Mouse (Mus musculus) megakaryocyte-erythroid progenitor cell, adult 5 weeks (primary cell): Measurements from ENCODE around the gene Gm17577. TPM values are rescaled to one million over a fixed set of nuclear protein-coding genes. Genes with fewer than 3 reads are reported as not detected.

Experiments
- polyA plus RNA-seq: library from polyadenylated mRNA; stranded (reverse); fragments of >175 nt; gene quantifications from 2 replicates; pipeline ENCODE4 v1.2.3, GENCODE M21; 2012

Gene Gm17577
- polyA plus RNA-seq, result not detected in 2 replicates

DNA sequence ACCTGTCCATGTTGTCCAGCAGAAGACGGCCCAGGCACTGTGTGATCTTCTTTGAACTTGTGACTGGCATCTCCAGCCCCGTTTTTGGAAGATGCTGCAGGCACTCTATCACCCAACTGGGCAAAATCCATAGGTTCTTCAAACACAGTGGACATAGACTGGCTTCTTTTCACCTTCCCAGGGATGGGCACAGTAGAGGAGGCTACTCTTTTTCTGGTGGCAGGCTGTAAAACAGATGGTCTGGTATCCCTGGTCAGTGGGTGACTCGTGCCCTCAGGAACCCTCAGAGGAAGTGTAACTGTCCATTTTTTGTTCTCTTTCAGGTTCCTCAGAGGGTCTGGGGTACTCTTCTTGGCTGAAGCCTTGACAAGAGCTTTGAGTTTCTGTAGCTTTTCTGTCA lies at the start of gene Gm17577:
Gm17577 (minus strand) TSS at position 101 of the 400 bp plus-strand sequence.

DNA sequence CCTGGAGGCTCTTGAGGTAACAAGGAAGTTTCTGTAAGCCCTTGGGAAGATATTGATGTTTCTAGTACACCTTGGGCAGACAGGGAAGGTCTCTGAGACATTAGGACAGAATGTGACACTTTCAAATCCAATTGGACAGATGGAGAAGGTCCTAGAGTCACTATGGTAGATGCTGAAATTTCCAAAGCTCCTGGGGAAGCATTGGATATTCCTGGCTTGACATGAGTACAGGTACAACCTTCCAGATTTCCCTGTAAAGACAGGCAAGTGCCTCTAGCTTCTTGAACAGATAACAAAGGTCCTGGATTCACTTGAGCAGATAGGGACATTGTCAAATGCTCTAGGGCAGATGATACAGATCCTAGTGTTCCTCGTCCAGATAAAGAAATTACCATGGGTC lies 24.3 kb downstream of the Gm17577 start, which contains the start of gene Srsx:
Srsx (minus strand) TSS at position 101 of the 400 bp plus-strand sequence.

Other genes starting within 250 kb of the Gm17577 start
- gene Gm17521, start 217.2 kb downstream of the Gm17577 start, polyA plus RNA-seq, result not detected in 2 replicates
- 0.67 and 1.2 TPM in 2 replicates for gene Cldn34c1, start 143.4 kb downstream of the Gm17577 start, polyA plus RNA-seq
- not detected in 2 replicates for gene Srsx, start 24.4 kb downstream of the Gm17577 start, polyA plus RNA-seq